Mouse (Mus musculus): ENCODE data around the gene Cd160.

Gene Cd160

DNA sequence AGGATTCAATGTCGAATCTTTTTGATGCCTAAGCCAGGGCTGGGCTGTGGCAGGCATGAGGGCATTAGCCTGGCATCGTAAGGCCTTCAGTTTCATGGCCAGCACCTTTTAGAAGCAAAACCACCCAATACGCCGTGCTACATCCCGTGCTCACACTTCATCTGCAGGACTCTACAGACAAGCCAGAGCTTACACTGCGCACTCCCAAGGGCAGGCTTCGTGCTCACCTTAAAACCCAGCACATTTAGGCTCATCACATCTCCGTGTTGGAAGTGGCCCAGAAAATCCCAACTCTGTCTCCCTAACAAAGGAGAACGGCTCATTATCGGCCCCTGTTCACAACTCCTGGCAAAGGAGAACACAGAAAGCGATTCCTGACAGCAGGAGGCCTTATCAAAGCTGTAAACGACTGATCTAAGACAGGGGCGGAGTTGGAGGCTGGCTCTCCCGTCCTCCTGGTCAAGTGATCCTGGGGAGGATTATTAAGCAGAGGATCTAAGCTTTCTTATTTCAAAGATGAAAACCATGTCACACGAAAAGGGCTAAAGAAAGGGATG is 765 bp downstream of the Cd160 start:
- no peak for DNase-seq

DNA sequence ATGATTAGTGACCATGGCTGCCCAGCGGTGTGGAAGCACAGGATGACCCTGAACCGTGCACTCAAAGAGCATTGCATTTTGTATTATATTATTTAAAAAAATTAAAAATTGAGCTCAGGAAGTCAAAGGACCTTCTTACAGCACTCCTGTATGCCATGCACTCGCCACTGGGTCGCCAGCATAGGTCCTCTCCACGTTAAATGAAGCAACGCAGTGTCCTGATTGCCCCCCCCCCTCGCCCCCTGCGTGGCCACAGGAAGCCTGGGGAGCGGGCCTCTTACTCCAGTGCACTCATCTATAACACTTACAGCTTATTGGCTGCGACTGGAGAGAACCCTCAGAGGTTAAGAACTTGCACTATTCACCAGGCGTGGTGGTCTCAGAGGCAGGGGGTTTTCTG is 3.9 kb downstream of the Cd160 start:
- no peak for DNase-seq

DNA sequence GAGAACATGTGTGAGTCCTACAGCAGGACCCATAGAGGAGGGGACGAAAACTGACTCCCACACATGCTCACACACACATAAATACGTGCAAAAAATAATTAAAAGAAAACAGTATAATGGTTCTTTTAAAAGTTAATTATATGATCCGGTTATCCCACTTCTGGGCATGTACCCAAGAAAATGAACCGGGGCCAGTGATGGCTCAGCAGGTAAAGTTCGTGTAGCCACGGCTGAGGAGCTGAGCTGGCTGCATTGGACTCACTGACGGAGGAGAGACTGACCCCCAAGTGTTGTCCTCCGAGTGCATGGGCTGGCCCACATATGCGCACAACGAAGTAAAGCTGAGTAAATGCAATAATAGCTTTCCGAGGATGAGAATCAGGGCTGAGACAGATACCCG is 4.5 kb downstream of the Cd160 start:
- no peak for DNase-seq

DNA sequence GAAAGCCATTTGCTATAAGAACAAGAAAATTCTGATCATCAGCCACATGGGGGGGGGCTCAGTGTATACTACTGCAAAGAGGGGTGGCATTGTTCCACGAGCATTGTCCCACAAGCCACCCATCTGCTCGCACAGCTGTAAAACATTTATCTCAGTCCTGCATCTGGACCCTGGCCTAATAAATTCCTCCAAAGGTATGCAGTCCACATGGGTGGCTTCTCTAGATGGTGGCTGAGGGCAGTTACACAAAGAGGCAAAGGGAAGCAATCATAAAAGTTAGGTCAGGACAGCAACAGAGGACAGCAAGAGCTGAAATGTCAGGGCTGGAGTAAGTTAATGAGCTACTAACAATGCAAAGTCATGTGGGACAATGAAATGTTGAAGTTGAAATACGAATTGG is 5.5 kb downstream of the Cd160 start:
- DNase-seq: no peak

DNA sequence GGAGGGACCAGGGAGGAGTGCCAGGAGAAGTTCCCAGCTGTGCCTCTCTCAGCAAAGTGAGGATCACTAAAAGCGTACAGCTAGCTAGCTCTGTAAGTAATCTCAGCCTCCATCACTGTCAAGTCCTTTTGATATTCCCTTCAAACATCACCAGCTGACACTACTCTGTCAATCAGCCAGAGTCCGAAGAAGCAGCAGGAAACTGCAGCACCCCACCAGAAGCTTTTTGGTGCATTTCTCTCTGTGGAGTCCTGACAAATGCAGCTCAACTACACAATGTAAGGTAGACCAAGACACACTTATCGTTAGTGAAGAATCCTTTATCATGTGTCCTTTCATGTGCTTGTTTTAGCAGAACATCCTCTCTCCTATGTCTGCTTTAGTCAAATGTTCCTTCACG is 7.6 kb downstream of the Cd160 start:
- DNase-seq: no peak

DNA sequence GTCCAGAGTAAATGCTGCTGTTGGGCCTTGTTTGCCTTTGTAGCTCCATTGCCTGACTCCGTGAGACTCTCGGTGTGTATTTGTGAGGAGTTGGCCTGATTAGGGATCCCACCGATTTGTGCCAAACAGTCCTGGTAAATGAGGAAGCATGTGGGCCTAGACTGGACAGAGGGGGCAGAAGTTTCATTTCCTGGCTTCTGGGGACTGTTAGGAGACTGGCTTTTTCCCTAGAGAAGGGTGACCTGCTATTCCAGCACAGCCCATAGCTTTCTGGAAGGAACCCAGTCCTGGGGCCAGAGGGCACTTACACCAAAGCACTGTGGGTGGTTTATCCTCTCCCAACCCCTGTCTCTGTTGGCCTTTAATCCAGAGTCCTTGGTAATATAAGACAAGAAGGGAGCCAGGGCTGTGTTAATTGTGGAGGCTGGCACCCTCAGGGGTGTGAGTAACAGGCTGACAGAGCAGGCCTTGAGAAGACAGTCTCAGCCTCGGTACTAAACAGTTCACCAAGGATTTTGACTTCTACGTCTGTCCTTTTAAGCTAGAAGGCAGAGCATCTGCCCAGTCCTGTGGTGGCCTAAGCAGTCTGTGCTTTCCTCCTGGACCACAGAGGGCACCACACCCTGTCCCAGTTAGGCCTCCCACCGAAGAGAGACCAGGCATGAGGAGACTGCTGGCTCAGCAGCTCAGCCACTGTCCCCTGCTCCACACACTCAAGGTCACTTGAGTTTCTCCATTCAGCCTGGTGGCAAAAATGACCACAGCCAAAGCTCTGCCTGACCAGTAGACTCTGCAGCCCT is 8.8 kb downstream of the Cd160 start:
- DNase-seq: no peak

DNA sequence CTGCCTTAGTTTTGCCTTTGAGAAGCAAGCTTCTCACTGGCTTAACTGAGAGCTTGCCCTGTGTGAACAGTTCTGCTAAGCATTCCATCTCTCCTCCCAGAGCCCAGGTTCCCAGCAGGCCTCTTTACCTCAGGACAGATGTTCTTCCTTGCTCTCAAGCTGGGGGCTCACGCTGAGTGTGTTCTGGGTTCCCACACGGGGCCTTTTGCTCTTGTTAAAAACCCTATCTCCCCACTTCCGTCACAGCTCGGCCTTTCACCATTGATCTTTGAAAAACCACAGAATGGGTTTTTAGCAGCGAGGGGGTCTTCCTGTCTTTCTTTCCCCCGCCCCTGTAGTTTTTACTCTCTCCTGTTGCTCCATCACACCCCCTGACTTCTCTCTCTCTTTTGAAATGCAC is 14.8 kb downstream of the Cd160 start:
- no peak for DNase-seq

DNA sequence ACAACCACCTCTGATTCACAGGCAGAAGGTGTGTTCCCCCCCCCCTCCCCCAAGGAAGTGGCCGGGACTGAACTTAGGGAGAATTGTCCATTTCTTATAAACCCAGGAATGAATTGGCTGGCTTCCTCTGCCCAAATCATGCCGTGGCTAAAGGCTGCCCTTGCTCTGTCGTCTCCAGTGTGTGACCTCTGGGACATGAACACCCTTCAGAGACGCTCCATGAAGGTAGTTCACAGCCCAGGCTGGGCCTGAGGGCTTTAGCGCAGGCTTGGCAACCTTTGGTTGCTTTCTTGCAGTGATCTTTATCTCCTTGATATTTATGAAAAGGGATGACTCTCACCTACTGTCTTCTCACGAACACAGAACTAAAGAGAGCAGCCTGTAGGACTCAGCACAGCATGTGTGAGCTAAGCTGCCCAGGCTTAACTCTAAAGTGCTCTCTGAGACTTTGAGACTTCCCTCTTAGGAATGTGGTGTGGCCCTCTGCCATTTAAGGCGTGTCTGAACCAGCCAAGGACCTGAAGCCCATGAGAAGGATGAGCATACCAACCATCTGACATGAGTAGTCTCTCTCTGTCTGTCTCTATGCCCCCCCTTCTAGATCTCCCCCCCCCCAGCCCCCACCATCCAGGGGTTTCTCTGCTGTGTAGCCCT is 15.4 kb downstream of the Cd160 start:
- peak; percentile 62 for DNase-seq

DNA sequence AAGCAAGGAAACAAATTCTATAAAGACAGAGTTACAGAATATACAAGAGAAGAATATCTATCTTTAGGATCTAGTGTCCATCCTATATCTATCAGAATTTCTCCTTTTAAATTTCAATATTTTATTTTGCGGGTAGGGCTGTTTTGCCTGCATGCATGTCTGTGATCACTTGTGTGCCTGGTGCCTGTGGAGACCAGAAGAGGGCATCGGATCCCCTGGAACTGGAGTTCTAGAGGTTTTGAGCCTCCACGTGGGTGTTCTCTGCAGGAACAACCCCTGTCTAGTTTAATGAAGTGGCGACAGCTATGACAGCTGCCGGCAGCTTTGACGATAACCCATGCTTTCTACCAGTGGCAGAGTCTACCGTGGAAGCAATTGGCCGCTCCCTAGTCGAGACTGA is 16.0 kb downstream of the Cd160 start:
- peak; percentile 79 for DNase-seq

DNA sequence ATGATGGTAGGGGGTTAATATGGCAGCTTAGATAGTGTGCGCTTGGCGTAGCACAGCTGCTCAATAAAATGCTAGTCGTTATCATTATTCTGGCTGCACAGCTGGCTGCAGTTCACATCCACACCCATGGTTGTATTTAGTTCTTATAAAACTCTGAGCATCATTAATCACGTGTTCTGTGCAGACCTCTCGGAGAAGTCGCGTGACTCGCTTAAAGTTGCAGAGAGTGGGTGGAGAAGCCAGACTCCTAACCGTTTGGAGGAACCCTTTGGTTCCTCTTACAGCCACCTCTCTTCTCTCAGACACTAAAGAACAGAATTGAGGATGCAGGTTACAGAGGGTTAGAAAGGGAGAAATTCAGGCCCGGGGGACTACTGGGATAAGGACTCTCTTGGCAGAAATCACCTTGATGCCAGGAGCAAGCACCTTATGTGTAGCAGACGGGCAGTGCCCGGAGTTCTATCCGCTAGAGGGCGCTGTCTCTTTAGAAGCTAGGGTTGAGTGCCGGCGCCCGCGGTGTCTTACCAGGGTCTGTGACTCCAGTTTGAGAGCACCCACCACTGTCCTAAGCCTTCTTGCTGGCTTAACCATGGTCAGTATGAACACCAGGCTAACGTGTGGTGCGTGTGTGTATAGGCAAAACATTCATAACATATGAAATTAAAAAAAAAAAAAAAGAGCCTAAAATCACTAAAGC is 16.6 kb downstream of the Cd160 start:
- DNase-seq: peak; percentile 87

DNA sequence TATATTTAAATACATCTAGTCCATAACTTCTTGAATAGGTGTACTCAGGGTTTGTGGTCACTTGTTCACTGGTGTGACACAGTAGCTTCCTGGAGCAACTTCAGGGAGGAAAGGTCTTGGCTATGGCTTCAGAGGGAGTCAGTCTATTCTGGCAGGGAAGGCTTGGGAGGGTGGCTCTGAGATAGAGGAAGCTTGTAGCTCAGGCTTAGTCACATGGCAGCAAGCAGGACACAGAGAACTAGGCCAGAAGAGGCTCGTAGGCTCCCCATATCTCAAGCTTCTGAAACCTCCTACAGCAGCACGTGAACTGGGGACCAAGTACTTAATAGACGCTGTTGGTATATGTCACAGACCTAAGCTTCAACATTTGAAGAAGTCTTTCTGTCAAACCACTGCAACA is 17.9 kb downstream of the Cd160 start:
- no peak for DNase-seq

DNA sequence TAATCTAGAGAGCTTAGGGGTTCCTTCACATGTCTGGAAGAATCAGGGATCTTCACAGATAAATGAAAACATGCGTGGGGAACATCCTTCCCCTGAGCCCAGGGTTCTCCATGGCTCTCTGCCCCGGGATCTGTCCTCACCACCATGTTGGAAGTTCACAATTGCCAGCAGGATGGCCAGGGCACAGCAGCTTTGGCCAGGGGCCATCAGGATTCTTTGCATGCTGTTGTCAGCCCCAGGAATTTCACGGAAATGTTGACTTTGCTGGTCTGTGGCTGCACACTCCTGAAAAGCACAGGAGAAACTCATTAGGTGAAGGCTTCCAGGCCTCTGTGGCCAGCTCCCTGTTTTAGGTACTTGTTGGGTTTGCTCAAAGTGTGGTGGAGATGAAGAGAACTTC is 20.5 kb downstream of the Cd160 start:
- DNase-seq: peak; percentile 26

DNA sequence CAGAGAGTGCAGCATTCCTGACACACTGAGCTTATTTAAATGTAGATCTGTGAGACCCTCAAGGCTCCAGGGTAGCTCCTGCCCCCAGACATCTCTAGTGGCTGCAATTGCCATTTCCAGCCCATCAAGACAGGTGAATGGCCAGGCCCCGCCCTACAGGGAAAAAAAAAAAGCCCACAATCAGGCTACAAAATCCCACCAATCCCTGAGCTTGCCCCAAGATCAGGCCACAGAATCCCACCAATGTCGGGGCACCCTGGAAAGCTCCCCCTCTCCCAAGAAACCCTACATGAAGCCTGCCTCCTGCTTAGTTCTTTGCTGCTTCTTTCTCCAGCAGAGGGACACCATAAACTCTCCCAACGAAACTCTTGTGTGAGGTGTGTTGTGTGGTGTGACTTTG is 21.0 kb downstream of the Cd160 start:
- DNase-seq: no peak

DNA sequence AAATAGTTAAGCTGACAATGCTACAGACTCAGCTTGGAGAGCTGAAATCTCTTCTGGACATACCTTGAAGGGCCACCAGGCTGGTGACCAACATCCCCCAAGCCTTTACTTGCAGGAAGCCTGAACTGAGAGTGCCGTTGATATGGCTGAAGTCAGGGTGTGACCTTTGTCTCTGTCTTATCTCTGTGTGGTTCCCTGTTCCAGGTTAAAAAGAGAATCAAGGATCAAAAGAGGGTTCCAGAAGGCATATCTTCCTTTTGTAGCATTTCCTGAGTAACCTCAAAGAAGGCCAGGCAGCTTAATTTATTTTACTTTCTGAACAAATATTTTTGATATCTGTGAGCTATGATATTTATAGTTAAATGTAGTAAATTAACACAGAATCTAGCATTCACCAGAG is 26.9 kb downstream of the Cd160 start:
- DNase-seq: no peak

DNA sequence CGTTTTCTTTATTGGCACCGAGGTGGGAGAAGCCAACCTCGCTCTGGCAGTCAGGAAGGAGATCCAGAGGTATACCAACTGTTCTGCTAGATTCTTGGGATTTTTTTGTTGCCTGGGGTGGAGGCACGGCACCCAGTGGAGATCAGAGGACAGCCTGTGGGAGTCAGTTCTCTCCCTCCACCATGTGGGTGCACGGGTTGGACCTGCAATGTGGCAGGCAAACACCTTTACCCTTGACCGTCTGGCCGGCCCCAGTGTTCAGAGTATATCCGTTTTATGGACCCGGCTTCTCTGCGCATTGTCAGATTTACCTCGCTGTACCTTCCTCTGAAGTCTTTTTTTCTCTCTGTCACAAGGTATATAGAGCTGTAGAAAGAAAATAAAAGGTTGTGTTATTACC is 28.9 kb downstream of the Cd160 start:
- DNase-seq: no peak

DNA sequence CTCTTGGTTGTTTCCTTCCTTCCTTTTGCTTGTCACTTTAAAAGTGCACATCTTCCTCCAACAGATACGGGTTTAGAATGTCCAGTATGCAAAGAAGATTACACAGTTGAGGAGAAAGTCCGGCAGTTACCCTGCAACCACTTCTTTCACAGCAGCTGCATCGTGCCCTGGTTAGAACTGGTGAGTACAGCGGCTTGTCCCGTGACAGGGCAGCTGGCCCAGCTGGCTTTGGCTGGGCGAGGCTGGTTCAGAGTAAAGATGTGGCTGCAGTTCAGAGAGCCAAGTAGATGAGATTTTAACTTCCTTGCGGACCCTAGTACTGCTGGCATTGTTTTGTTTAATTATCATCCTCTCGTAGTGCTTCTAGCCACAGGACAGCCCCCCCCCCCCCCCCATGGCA is 40.6 kb downstream of the Cd160 start:
- DNase-seq: no peak

DNA sequence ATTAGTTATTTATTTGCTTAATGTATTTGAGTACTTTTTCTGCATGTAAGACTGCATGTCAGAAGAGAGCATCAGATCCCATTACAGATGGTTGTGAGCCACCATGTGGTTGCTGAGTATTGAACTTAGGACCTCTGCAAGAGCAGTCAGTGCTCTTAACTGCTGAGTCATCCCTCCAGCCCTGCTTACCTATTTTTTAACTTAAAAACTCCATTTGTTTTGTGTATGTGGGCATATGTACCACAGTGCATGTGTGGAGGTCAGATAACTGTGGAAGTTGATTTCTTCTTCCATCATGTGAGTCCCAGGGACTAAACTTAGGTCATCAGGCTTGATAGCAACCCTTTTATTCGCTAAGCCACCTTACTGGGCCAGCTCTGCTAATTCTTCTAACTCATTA is 41.4 kb downstream of the Cd160 start:
- DNase-seq: no peak

DNA sequence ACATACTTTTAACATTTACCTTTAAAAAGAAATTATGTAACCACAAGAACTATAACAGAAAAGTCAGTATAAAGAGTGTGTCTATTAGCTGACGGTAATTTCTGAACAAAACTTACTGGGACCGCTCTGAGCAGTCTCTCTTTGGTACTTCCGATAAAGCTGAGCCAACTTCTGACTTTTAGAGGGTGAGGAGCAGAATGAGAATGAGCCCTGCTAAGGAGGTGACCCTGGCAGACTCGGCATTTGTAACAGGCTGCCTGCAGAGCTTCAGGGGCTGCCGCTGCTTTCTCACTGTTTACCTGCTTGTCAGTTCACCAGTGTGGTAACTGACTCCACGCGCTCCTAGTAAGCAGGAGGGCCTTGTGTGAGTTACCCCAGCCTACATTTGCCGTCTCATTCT is 46.9 kb downstream of the Cd160 start:
- no peak for DNase-seq

DNA sequence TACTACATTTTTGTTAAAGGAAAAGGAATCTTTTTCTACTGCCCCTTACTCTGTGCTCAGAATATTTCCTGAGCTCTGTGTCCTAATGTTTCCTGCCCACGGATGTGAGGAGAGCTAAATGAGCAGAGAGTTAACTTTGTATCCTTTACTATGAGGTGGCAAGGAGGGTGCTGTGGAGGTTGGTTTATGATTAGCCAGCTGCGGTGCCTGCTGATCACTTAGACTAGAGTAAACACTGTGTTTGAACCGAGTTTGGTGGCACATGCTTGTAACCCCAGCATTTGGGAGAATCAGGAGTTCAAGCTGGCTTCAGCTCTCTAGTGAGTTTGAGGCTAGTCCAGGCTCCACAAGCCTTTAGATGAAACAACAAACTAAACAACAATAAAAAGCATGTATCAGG is 52.0 kb downstream of the Cd160 start:
- no peak for DNase-seq

DNA sequence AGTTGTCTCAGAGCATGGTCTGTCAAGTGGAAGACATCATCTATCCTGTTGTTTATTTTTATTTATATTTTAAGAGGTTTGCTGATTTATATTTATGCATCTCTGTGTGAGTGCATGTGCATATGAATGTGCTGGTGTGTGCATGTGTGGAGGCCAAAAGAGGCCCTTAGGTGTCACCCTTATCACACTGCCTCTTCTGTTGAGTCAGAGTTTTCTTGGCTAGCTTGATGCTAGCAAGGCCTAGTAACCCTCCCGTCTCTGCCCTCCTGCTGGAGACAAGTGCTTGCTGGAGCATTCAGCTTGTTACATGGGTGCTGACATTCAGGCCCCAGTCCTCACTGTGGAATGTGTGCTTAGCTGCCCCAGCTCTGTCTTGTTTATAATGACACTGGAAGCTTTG is 56.2 kb downstream of the Cd160 start:
- no peak for DNase-seq

DNA sequence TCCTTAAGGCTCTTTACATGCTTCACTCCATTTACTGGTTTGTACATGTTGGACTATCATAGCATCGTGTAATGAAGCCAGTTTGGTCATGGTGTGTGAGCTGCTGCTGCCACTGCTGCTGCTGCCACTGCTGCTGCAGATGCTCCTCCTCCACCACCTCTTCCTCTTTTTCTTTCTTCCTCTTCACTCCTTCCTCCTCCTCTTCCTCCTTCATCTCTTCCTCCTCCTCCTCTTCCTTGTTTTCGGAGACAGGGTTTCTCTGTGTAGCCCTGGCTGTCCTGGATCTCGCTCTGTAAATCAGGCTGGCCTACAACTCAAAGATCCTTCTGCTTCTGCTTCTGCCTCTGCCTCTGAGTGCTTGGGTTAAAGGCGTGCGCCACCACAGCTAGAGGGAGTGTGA is 59.2 kb downstream of the Cd160 start:
- no peak for DNase-seq

DNA sequence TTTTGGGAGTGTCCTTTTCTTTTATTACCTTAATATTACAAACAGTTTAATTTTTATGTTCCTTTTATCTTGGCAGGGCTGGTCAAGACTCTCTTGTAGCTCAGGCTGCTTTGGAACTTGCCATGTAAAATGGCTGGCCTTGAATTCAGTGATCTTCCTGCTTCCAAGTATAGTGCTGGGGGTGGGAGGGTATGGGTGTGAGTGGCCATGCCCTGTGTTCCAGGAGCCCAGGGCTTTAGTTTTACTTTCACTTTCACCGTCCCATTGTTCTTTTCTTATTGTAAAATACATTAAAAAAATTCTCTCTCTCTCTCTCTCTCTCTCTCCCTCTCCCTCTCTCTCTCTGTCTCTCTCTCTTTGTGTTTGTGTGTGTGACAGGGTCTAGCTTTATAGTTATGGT is 64.6 kb downstream of the Cd160 start:
- DNase-seq: no peak

DNA sequence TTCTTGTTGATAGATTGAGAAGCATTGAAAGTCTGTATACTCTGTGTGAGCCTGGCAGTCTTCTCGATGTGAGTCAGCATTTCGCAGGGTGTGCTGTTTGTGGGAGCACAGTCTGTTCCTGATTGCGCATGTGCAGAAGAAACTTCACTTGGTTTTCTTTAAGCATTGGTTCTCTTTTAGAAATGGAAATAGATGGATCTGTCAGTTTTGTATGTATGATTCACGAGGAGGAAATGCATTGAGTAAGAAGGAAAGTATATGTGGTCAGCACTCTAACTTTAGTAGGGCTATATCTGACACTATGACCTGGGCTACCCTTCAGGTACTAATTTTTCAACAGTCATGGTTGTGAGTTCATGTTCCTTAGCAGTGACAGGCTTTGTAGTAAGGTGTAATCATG is 69.5 kb downstream of the Cd160 start:
- DNase-seq: no peak

DNA sequence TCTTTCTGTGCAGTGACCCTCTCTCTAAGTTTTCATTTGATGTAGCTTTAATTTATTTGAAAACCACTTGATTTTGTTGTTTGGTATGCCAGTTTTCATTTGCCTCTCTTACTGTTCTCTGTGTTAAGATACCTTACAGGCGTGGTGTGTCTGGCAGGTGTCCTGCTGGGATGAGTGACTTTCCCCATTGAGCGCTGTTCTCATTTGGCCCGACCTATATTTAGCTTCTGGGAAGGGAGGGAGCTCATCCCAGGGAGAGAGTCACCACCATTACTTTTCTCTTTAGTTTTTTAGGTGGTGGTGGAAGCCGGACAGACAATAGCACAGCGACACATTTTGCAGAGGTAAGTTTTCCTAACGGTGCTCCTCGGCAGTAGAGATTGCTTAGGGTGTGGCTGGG is 71.5 kb downstream of the Cd160 start:
- DNase-seq: no peak
